Mouse (Mus musculus) adrenal gland, adult 2 months (tissue): ENCODE data around the gene Lrrfip1. TPM values are rescaled to one million over a fixed set of nuclear protein-coding genes. Genes with fewer than 3 reads are reported as not detected.

ENCODE experiments used
- DNase-seq: peaks from one replicate; pipeline ENCODE4 v3.0.0; 2021
- polyA plus RNA-seq: library from polyadenylated mRNA; depleted of rRNA; stranded (reverse); fragments of >200 nt; gene quantifications from 2 replicates; pipeline ENCODE4 v1.2.3, GENCODE M21; 2012
- total RNA-seq, 2 experiments: library from RNA; stranded (reverse); gene quantifications; 2 replicates each; pipeline ENCODE4 v1.2.3; 2021

Lrrfip1 gene
- total and polyA plus RNA-seq, 3 experiments: 9.4 to 63.4 (median 63.2) TPM

GRCm38 (mm10) chr1:91056416-91056815, 57.9 kb downstream of the Lrrfip1 start:
- peak; percentile 82 for DNase-seq

GRCm38 (mm10) chr1:91057311-91058245, 59.0 kb downstream of the Lrrfip1 start:
- DNase-seq: peak; percentile 51

- DNase-seq: no peak
Measured at GRCm38 (mm10) chr1:91058251-91058650, 59.7 kb downstream of the Lrrfip1 start.

GRCm38 (mm10) chr1:91059792-91060604, 61.5 kb downstream of the Lrrfip1 start:
- DNase-seq: no peak

- no peak for DNase-seq
Measured at GRCm38 (mm10) chr1:91061105-91061504, 62.6 kb downstream of the Lrrfip1 start.

- peak; percentile 90 for DNase-seq
Measured at GRCm38 (mm10) chr1:91062363-91062762, 63.8 kb downstream of the Lrrfip1 start.

- DNase-seq: no peak
Measured at GRCm38 (mm10) chr1:91064053-91064452, 65.5 kb downstream of the Lrrfip1 start.

GRCm38 (mm10) chr1:91064903-91065525, 66.5 kb downstream of the Lrrfip1 start:
- DNase-seq: peak; percentile 64

GRCm38 (mm10) chr1:91066061-91066460, 67.5 kb downstream of the Lrrfip1 start:
- DNase-seq: no peak

GRCm38 (mm10) chr1:91066599-91066998, 68.1 kb downstream of the Lrrfip1 start:
- DNase-seq: no peak

GRCm38 (mm10) chr1:91067716-91068115, 69.2 kb downstream of the Lrrfip1 start:
- no peak for DNase-seq

GRCm38 (mm10) chr1:91069575-91069974, 71.0 kb downstream of the Lrrfip1 start:
- no peak for DNase-seq

GRCm38 (mm10) chr1:91070547-91070946, 72.0 kb downstream of the Lrrfip1 start:
- DNase-seq: no peak

- DNase-seq: no peak
Measured at GRCm38 (mm10) chr1:91071671-91072290, 73.2 kb downstream of the Lrrfip1 start.

- no peak for DNase-seq
Measured at GRCm38 (mm10) chr1:91076946-91077345, 78.4 kb downstream of the Lrrfip1 start.

GRCm38 (mm10) chr1:91077456-91077855, 78.9 kb downstream of the Lrrfip1 start:
- DNase-seq: peak; percentile 45

GRCm38 (mm10) chr1:91077980-91078379, 79.4 kb downstream of the Lrrfip1 start:
- no peak for DNase-seq

- DNase-seq: no peak
Measured at GRCm38 (mm10) chr1:91079740-91080422, 81.3 kb downstream of the Lrrfip1 start.

- DNase-seq: no peak
Measured at GRCm38 (mm10) chr1:91080423-91080749, 81.8 kb downstream of the Lrrfip1 start.

GRCm38 (mm10) chr1:91084374-91084773, 85.8 kb downstream of the Lrrfip1 start:
- no peak for DNase-seq

- no peak for DNase-seq
Measured at GRCm38 (mm10) chr1:91085009-91085408, 86.5 kb downstream of the Lrrfip1 start.
